Mouse (Mus musculus) testis, adult 2 months (tissue): ENCODE data around the gene Vps51. TPM values are rescaled to one million over a fixed set of nuclear protein-coding genes. Genes with fewer than 3 reads are reported as not detected.
A peak's percentile ranks its signal among the peaks of the same experiment; 100 is the strongest.

Source experiments
- H3K27ac ChIP-seq: fragments of 200-500 bp; 2 replicates; pipeline ENCODE4 v1.5.1; 2012; ENCODE audit warnings: low read depth, low read length; ENCODE audit not compliant: control insufficient read depth, insufficient read depth
- H3K27me3 ChIP-seq: fragments of 200-500 bp; 2 replicates; pipeline ENCODE4 v1.6.1; 2012; ENCODE audit warnings: mild to moderate bottlenecking, low read length, moderate library complexity; ENCODE audit not compliant: control insufficient read depth, insufficient read depth
- H3K36me3 ChIP-seq: fragments of 200-500 bp; 2 replicates; pipeline ENCODE4 v1.6.1; 2012; ENCODE audit warnings: mild to moderate bottlenecking, low read length; ENCODE audit not compliant: control insufficient read depth, insufficient read depth
- H3K4me1 ChIP-seq: fragments of 200-500 bp; 2 replicates; pipeline ENCODE4 v1.6.1; 2012; ENCODE audit warnings: low read length; ENCODE audit not compliant: control insufficient read depth, insufficient read depth
- H3K4me3 ChIP-seq: fragments of 200-500 bp; 2 replicates; pipeline ENCODE4 v1.5.1; 2012; ENCODE audit warnings: low read depth, mild to moderate bottlenecking, low read length, moderate library complexity, mixed read lengths; ENCODE audit not compliant: control insufficient read depth
- CTCF ChIP-seq: fragments of 200-500 bp; IDR thresholded peaks from 2 replicates; pipeline ENCODE4 v1.5.1; 2012; ENCODE audit warnings: low read depth, mild to moderate bottlenecking, inconsistent platforms, low read length, moderate library complexity; ENCODE audit not compliant: control insufficient read depth, insufficient read depth, insufficient replicate concordance
- POLR2A ChIP-seq: fragments of 200-500 bp; IDR thresholded peaks from 2 replicates; pipeline ENCODE4 v1.6.1; 2012; ENCODE audit warnings: low read depth, mild to moderate bottlenecking, inconsistent platforms, low read length, moderate library complexity; ENCODE audit not compliant: control insufficient read depth
- polyA plus RNA-seq: library from polyadenylated mRNA; depleted of rRNA; stranded (reverse); fragments of >200 nt; gene quantifications from 2 replicates; pipeline ENCODE4 v1.2.3, GENCODE M21; 2012

Vps51 gene
- polyA plus RNA-seq, 1 experiment: 52.1 TPM

- TF ChIP-seq CTCF (no peak), POLR2A (no peak)
These were observed 20.3 kb downstream of the Vps51 start for GRCm38 (mm10) chr19:6056696-6057095.

GRCm38 (mm10) chr19:6054296-6054695 is 22.7 kb downstream of the Vps51 start:
- Histone ChIP-seq H3K36me3 (no peaks in the 10 kb centered on the region; the same call in none of the 2 replicates), H3K27ac (no peak overlapping the region), H3K4me3 (no peak overlapping the region), H3K4me1 (peaks cover 2% of the 10 kb centered on the region; the same call in 1 of the 2 replicates), H3K27me3 (no peaks in the 10 kb centered on the region)
- TF ChIP-seq CTCF (no peak), POLR2A (no peak)

More at GRCm38 (mm10) chr19:6056696-6057095, 20.3 kb downstream of the Vps51 start:
- H3K4me3 ChIP-seq: peak overlapping the region; percentile 99; the same call in 1 of the 2 replicates
- no peaks in the 10 kb centered on the region for H3K27me3 ChIP-seq
- no peak overlapping the region for H3K27ac ChIP-seq
- H3K4me1 ChIP-seq: peaks cover 5% of the 10 kb centered on the region
- H3K36me3 ChIP-seq: no peaks in the 10 kb centered on the region; the same call in none of the 2 replicates

- TF ChIP-seq POLR2A (no peak), CTCF (no peak)
- peaks cover 2% of the 10 kb centered on the region for H3K36me3 ChIP-seq
- no peak overlapping the region for H3K4me3 ChIP-seq
- H3K4me1 ChIP-seq: peaks cover 4% of the 10 kb centered on the region
- H3K27ac ChIP-seq: no peak overlapping the region
- H3K27me3 ChIP-seq: no peaks in the 10 kb centered on the region
These were observed 24.5 kb downstream of the Vps51 start for GRCm38 (mm10) chr19:6052516-6052915.

GRCm38 (mm10) chr19:6048681-6049410 is 28.2 kb downstream of the Vps51 start:
- no peak overlapping the region for H3K4me3 ChIP-seq
- H3K4me1 ChIP-seq: peaks cover 5% of the 10 kb centered on the region
- no peaks in the 10 kb centered on the region for H3K27me3 ChIP-seq
- no peak overlapping the region for H3K27ac ChIP-seq
- TF ChIP-seq POLR2A: no peak
- peak; percentile 4; the same call in 1 of the 2 replicates for TF ChIP-seq CTCF
- peaks cover 2% of the 10 kb centered on the region for H3K36me3 ChIP-seq

GRCm38 (mm10) chr19:6047899-6048166 is 29.2 kb downstream of the Vps51 start:
- H3K27ac ChIP-seq: peak overlapping the region; percentile 41; the same call in 1 of the 2 replicates
- H3K4me3 ChIP-seq: peak overlapping the region; percentile 88
- H3K27me3 ChIP-seq: no peaks in the 10 kb centered on the region
- peaks cover 2% of the 10 kb centered on the region for H3K36me3 ChIP-seq
- peaks cover 5% of the 10 kb centered on the region for H3K4me1 ChIP-seq
- no peak for TF ChIP-seq POLR2A
- no peak for TF ChIP-seq CTCF

GRCm38 (mm10) chr19:6047154-6047898 is 29.7 kb downstream of the Vps51 start:
- Histone ChIP-seq H3K27ac (peak overlapping the region; percentile 91), H3K27me3 (no peaks in the 10 kb centered on the region), H3K4me3 (peak overlapping the region; percentile 88), H3K4me1 (peaks cover 5% of the 10 kb centered on the region), H3K36me3 (peaks cover 2% of the 10 kb centered on the region)
- TF ChIP-seq POLR2A (no peak), CTCF (no peak)

GRCm38 (mm10) chr19:6046294-6047153 is 30.5 kb downstream of the Vps51 start, which contains the start of gene Syvn1:
Gene Syvn1 (plus strand): TSS chr19:6046576.
- Histone ChIP-seq H3K4me1 (peaks cover 5% of the 10 kb centered on the region), H3K4me3 (peak within 1 kb of the TSS; percentile 88), H3K36me3 (peaks cover 2% of the 10 kb centered on the region; the same call in 1 of the 2 replicates), H3K27me3 (no peaks in the 10 kb centered on the region), H3K27ac (peak within 1 kb of the TSS; percentile 91)
- peak; percentile 95 for TF ChIP-seq POLR2A
- no peak for TF ChIP-seq CTCF
